Comparison of ENCODE assay signal across 17 mouse cellular contexts in genomic region chr16:31424416-31425187, GRCm38 (mm10). TPM values are rescaled to one million over a fixed set of nuclear protein-coding genes. Genes with fewer than 3 reads are reported as not detected.
DNase-seq lines count a peak whose midpoint lies in the region; ATAC-seq and TF ChIP-seq lines count a peak whose summit lies in the region.
"Had no signal": no experiment of that assay in that cellular context is flagged by ENCODE, and none has a peak within 500 bp of the region (broad histone marks: within the 10 kb centered on the region; RNA-seq: fewer than 3 reads in every experiment).

No protein-coding gene starts in this region.

- H3K9ac ChIP-seq in CH12.LX (ENCODE audit: insufficient read depth, low read depth) (no peak overlapping the region), ES-E14 (ENCODE audit: insufficient read depth, low read depth, low read length, poor library complexity, severe bottlenecking) (no peak overlapping the region)
- no peak overlapping the region for H3K9ac ChIP-seq in liver, embryonic 11.5 days (ENCODE audit: low read depth, low read length)
- H3K9ac ChIP-seq in midbrain, embryonic 16.5 days (ENCODE audit: low read depth, low read length) = no peak overlapping the region
- no peak overlapping the region for H3K9ac ChIP-seq in hindbrain, embryonic 16.5 days (ENCODE audit: low read depth, low read length)
- H3K9ac ChIP-seq: forebrain, embryonic 12.5 days; hindbrain, embryonic 14.5 days; lung, embryonic 14.5 days; neural tube, embryonic 13.5 days had no signal

- H3K9me3 ChIP-seq in CH12.LX (replicated peaks; ENCODE audit: low read length) = no peaks in the 10 kb centered on the region
- no peaks in the 10 kb centered on the region for H3K9me3 ChIP-seq in ES-E14 (ENCODE audit: control insufficient read depth, insufficient read depth, low read depth, low read length)
- H3K9me3 ChIP-seq in liver, embryonic 11.5 days (ENCODE audit: control insufficient read depth, low read length) = no peaks in the 10 kb centered on the region
- no peaks in the 10 kb centered on the region for H3K9me3 ChIP-seq in midbrain, embryonic 16.5 days (replicated peaks; ENCODE audit: control insufficient read depth, low read length, poor library complexity, severe bottlenecking)
- H3K9me3 ChIP-seq in hindbrain, embryonic 16.5 days (ENCODE audit: control insufficient read depth, low read length) = no peaks in the 10 kb centered on the region
- H3K9me3 ChIP-seq: forebrain, embryonic 12.5 days; neural tube, embryonic 13.5 days had no signal

- H3K4me1 ChIP-seq in CH12.LX (ENCODE audit: control insufficient read depth in 1 of 2, insufficient read depth in 2 of 2) (peaks cover 12 to 33% of the 10 kb centered on the region in 2 experiments), ES-E14 (ENCODE audit: control insufficient read depth in 2 of 2, insufficient read depth in 2 of 2, low read length in 2 of 2, poor library complexity in 1 of 2) (peaks cover 0 to 4% of the 10 kb centered on the region in 2 experiments; a peak in 1 of 4 replicates)
- peaks cover 32% of the 10 kb centered on the region for H3K4me1 ChIP-seq in liver, embryonic 11.5 days (replicated peaks; ENCODE audit: control insufficient read depth, insufficient read depth, low read length)
- H3K4me1 ChIP-seq in midbrain, embryonic 16.5 days (ENCODE audit: control insufficient read depth, insufficient read depth, low read length) = no peaks in the 10 kb centered on the region
- H3K4me1 ChIP-seq in hindbrain, embryonic 16.5 days (ENCODE audit: control insufficient read depth, insufficient read depth, low read depth, low read length) = no peaks in the 10 kb centered on the region

- H3K36me3 ChIP-seq in CH12.LX (replicated peaks in 1 of 2; ENCODE audit: control insufficient read depth in 1 of 2, insufficient read depth in 1 of 2, low read length in 1 of 2) = peaks cover 0 to 12% of the 10 kb centered on the region in 2 experiments
- no peaks in the 10 kb centered on the region for H3K36me3 ChIP-seq in ES-E14 (ENCODE audit: control insufficient read depth, insufficient read depth, low read length, poor library complexity, severe bottlenecking)
- no peaks in the 10 kb centered on the region for H3K36me3 ChIP-seq in liver, embryonic 11.5 days (ENCODE audit: control insufficient read depth, insufficient read depth, low read length)
- H3K36me3 ChIP-seq in midbrain, embryonic 16.5 days (ENCODE audit: control insufficient read depth, insufficient read depth, low read length) = no peaks in the 10 kb centered on the region
- no peaks in the 10 kb centered on the region for H3K36me3 ChIP-seq in hindbrain, embryonic 16.5 days (ENCODE audit: control insufficient read depth, insufficient read depth, low read length)
- H3K36me3 ChIP-seq: forebrain, embryonic 12.5 days; neural tube, embryonic 13.5 days had no signal

- no peak for TF ChIP-seq POLR2A in CH12.LX (IDR thresholded peaks at IDR 0.05; ENCODE audit: low read depth, low read length)

- H3K4me2 ChIP-seq in CH12.LX (ENCODE audit: insufficient read depth, low read depth, poor library complexity, severe bottlenecking) = no peak overlapping the region
- peak overlapping the region; percentile 20; the same call in 1 of the 2 replicates for H3K4me2 ChIP-seq in liver, embryonic 11.5 days
- no peak overlapping the region for H3K4me2 ChIP-seq in midbrain, embryonic 16.5 days (ENCODE audit: low read length)
- no peak overlapping the region for H3K4me2 ChIP-seq in hindbrain, embryonic 16.5 days (ENCODE audit: low read length)
- H3K4me2 ChIP-seq: forebrain, embryonic 12.5 days; heart, embryonic 11.5 days; hindbrain, embryonic 14.5 days; lung, embryonic 14.5 days; midbrain, embryonic 11.5 days; neural tube, embryonic 13.5 days had no signal

- no peak for TF ChIP-seq CTCF in CH12.LX (conservative IDR thresholded peaks at IDR 0.05 in 1 of 2, IDR thresholded peaks at IDR 0.05 in 1 of 2; ENCODE audit: low read depth in 2 of 2, low read length in 2 of 2)

- no peaks in the 10 kb centered on the region for H3K79me2 ChIP-seq in CH12.LX (replicated peaks; ENCODE audit: control insufficient read depth, extremely low read depth, insufficient read depth, poor library complexity, severe bottlenecking)

- H3K27ac ChIP-seq in CH12.LX (ENCODE audit: insufficient read depth, low read depth) = no peak overlapping the region
- H3K27ac ChIP-seq in ES-E14 (ENCODE audit: insufficient read depth, low read depth, low read length, poor library complexity, severe bottlenecking) = no peak overlapping the region
- no peak overlapping the region for H3K27ac ChIP-seq in liver, embryonic 11.5 days (ENCODE audit: low read depth, low read length)
- no peak overlapping the region for H3K27ac ChIP-seq in midbrain, embryonic 16.5 days (ENCODE audit: low read length)
- no peak overlapping the region for H3K27ac ChIP-seq in hindbrain, embryonic 16.5 days (ENCODE audit: low read depth, low read length)
- H3K27ac ChIP-seq: forebrain, embryonic 12.5 days; hindbrain, embryonic 14.5 days; kidney, postnatal 0 days; neural tube, embryonic 13.5 days had no signal

- peak; percentile 65 for DNase-seq in CH12.LX (ENCODE audit: extremely low read depth)
- DNase-seq in ES-E14 (ENCODE audit: low read depth, low spot score) = peak; percentile 82
- no peak for DNase-seq in liver, embryonic 11.5 days (ENCODE audit: low spot score)
- peak; percentile 16 for DNase-seq in thymus, postnatal 0 days (ENCODE audit: low spot score)
- DNase-seq in urinary bladder, adult 18-20 months (ENCODE audit: low spot score in 2 of 2) = no peak

- dilution Hi-C loops in CH12.LX (cut with MboI; ENCODE audit: extremely low pct_ligation_motif_present, extremely low pct_unique_long_range_greater_than_20kb, low sequenced_read_pairs) = no loop called here

- H3K4me3 ChIP-seq in CH12.LX (replicated peaks in 1 of 3; ENCODE audit: low read depth in 2 of 3, low read length in 2 of 3, poor library complexity in 1 of 3) = no peak overlapping the region
- no peak overlapping the region for H3K4me3 ChIP-seq in ES-E14 (ENCODE audit: insufficient read depth in 1 of 2, low read depth in 1 of 2, low read length in 2 of 2, poor library complexity in 1 of 2, severe bottlenecking in 1 of 2)
- H3K4me3 ChIP-seq in liver, embryonic 11.5 days (ENCODE audit: low read depth, low read length) = no peak overlapping the region
- H3K4me3 ChIP-seq in midbrain, embryonic 16.5 days (ENCODE audit: low read depth, low read length) = no peak overlapping the region
- no peak overlapping the region for H3K4me3 ChIP-seq in hindbrain, embryonic 16.5 days (ENCODE audit: low read length)
- H3K4me3 ChIP-seq: forebrain, embryonic 12.5 days; neural tube, embryonic 13.5 days had no signal

- TF ChIP-seq EP300 in CH12.LX (IDR thresholded peaks at IDR 0.05; ENCODE audit: low read length) = no peak

- no peaks in the 10 kb centered on the region for H3K27me3 ChIP-seq in CH12.LX (replicated peaks)
- peaks cover 21% of the 10 kb centered on the region for H3K27me3 ChIP-seq in liver, embryonic 11.5 days (replicated peaks; ENCODE audit: control insufficient read depth, insufficient read depth, low read length)
- peaks cover 2% of the 10 kb centered on the region; the same call in 1 of the 2 replicates for H3K27me3 ChIP-seq in midbrain, embryonic 16.5 days (ENCODE audit: control insufficient read depth, insufficient read depth, low read depth, low read length)
- H3K27me3 ChIP-seq in hindbrain, embryonic 16.5 days (replicated peaks; ENCODE audit: control insufficient read depth, insufficient read depth, low read length) = no peaks in the 10 kb centered on the region

- no peak for TF ChIP-seq RAD21 in CH12.LX (IDR thresholded peaks at IDR 0.05; ENCODE audit: low read depth, low read length)

- 66% methylated on average over 4 of the region's 4 CpGs for WGBS in liver, embryonic 11.5 days
- 94% methylated on average over 4 of the region's 4 CpGs for WGBS in midbrain, embryonic 16.5 days
- WGBS in hindbrain, embryonic 16.5 days = 92% methylated on average over 4 of the region's 4 CpGs

- no peak for ATAC-seq in liver, embryonic 11.5 days (replicated peaks; ENCODE audit: low FRiP score)
- ATAC-seq in midbrain, embryonic 16.5 days = no peak
- ATAC-seq in hindbrain, embryonic 16.5 days = no peak
- ATAC-seq: CD4-positive, CD25-positive, alpha-beta regulatory T cell, adult 4 months; intestine, postnatal 0 days; Patski had no signal

- in situ Hi-C loops in CH12.LX (cut with MboI; ENCODE audit: low pct_ligation_motif_present, low pct_unique_long_range_greater_than_20kb, low sequenced_read_pairs) = loop anchor here (10.0 kb wide), 1 partner anchor 140 kb away; no protein-coding TSS in a partner anchor
- in situ Hi-C loops in ES-E14 (cut with MboI; ENCODE audit: low sequenced_read_pairs in 2 of 2, unreplicated experiment in 2 of 2) = no loop called here

TF ChIP-seq in CH12.LX, 34 proteins besides CTCF, POLR2A, EP300 and RAD21 (continues in another document):
- TF ChIP-seq GABPA (IDR thresholded peaks at IDR 0.05; ENCODE audit: insufficient replicate concordance, low read depth, low read length) = no peak
- TF ChIP-seq USF1 (IDR thresholded peaks at IDR 0.05; ENCODE audit: low read depth, low read length) = no peak
- no peak for TF ChIP-seq POLR2AphosphoS2 (IDR thresholded peaks at IDR 0.05; ENCODE audit: low read depth, low read length)
- TF ChIP-seq SMC3 (IDR thresholded peaks at IDR 0.05; ENCODE audit: low read depth, low read length) = no peak
- no peak for TF ChIP-seq MAFK (IDR thresholded peaks at IDR 0.05; ENCODE audit: insufficient replicate concordance, low read length)
- TF ChIP-seq E2F4 (IDR thresholded peaks at IDR 0.05; ENCODE audit: insufficient replicate concordance, low read depth, low read length) = no peak

TF ChIP-seq in ES-E14, 5 proteins besides CTCF, POLR2A, EP300 and RAD21:
- no peak for TF ChIP-seq MAFK (IDR thresholded peaks at IDR 0.05; ENCODE audit: insufficient read depth, low read depth, low read length)
- TF ChIP-seq ZNF384 (IDR thresholded peaks at IDR 0.05; ENCODE audit: low read depth, low read length) = no peak
- TF ChIP-seq CHD2 (IDR thresholded peaks at IDR 0.05; ENCODE audit: low read depth, low read length) = no peak
- TF ChIP-seq ZC3H11A (IDR thresholded peaks at IDR 0.05; ENCODE audit: borderline replicate concordance, low read depth, low read length) = no peak
- TF ChIP-seq HCFC1 (IDR thresholded peaks at IDR 0.05; ENCODE audit: borderline replicate concordance, insufficient read depth, low read length) = no peak
TF ChIP-seq in ES-E14: peak in this region for 0.

RNA-seq across cellular contexts. Expression of gene Bdh1, which starts 2.5 kb away (rescaled TPM):
- total RNA-seq in CH12.LX (2012; rRNA removed) (37.9 and 44.4 TPM in 2 replicates), CH12.LX (2014; rRNA removed) (48.9 and 54.3 TPM in 2 replicates), ES-E14 (2012; rRNA removed) (12.0 and 17.1 TPM in 2 replicates)
- polyA plus RNA-seq in CH12.LX (2012; ENCODE audit: insufficient read length, low read depth) = 110 and 117 TPM in 2 replicates
- polyA plus RNA-seq in liver, embryonic 11.5 days (2014; fragmentation: Nextera tagmentation; extraction: Ambion mirVana) = 42.8 and 47.2 TPM in 2 replicates
- polyA plus RNA-seq in thymus, postnatal 0 days (2015; fragmentation: Nextera tagmentation; extraction: Ambion mirVana) = 76.1 and 78.6 TPM in 2 replicates
- 113 and 124 TPM in 2 replicates for polyA plus RNA-seq in midbrain, embryonic 16.5 days (2015; fragmentation: Nextera tagmentation; extraction: Ambion mirVana)
- polyA plus RNA-seq in hindbrain, embryonic 16.5 days (2015; fragmentation: Nextera tagmentation; extraction: Ambion mirVana) = 141 and 145 TPM in 2 replicates

Comparison
In these comparisons a context has a peak if more than half of its experiments do, and no peak if none do; other contexts are left out.
1. DNase-seq: peak in CH12.LX (single experiment), ES-E14 (single experiment) and thymus, postnatal 0 days (single experiment); none in liver, embryonic 11.5 days (single experiment) and urinary bladder, adult 18-20 months (0 of 2).